Mouse (Mus musculus): ENCODE results near the gene Sf1.

DNA sequence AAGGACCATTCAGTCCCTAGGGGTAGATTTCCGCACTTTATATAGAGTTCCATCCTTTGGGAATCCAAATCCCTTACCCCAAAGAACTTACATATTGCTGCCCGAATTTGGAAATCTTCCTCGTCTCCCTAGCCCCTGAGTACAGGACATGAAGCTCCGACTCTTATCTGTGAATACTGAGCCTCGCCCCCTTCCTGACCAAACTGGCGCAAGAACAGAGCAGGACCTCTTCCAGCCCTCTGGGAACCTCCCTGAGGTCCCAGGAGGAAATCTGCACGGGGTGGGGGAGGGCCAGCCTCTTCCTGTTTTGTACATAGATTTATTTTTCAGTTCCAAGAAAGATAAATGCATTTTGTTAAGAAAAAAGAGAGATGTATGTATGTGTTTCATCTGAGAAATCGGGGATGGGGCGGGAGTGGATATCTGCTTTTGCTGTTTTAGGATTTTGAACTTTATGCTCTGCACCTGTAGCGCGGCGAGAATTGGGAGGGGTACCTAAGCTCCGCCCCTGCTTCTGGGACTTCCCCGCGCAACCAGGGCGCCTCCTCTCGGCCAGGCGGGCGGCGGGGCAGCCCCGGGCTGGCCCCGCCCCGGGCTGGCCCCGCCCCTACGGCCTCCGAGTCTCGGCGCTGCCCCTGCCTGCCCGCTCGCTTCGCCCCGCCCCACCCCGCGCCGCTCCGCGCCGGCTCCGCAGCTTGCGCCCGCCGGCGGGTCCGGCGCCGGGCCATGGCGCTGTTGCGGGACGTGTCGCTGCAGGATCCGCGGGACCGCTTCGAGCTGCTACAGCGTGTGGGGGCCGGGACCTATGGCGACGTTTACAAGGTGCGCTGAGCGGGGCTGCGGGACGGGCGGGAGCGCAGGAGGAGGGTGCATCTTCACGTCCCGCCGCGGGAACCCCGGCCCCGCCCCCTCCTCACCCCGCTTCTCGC, 22.7 kb upstream of the Sf1 start, which contains the start of gene Map4k2:
- TF ChIP-seq POLR2A (IDR thresholded peaks at IDR 0.05; ENCODE audit: insufficient read depth, low read depth, low read length), result peak; percentile 55
- no peak for TF ChIP-seq CTCF (IDR thresholded peaks at IDR 0.05; ENCODE audit: insufficient read depth, low read depth, low read length)
